Mouse (Mus musculus): ENCODE measurements at regions not wholly inside any gene's neighbourhood (a gene's known extent, or its start where the extent isn't known, plus 50 kb on each side); places are given as distances from the start of the nearest gene placed in this dataset.
"Not testable (repeated sequence)": the region's sequence is repeated elsewhere in the genome, so short reads cannot be mapped to it uniquely, and the experiment has no call there.

GRCm38 (mm10) chr4:143055371-143055770 lies 157.4 kb downstream of the Prdm2 start:
- ATAC-seq = no peak
- no peaks in the 10 kb centered on the region for H3K4me1 ChIP-seq (ENCODE audit: control insufficient read depth, insufficient read depth, low read length)
- no peak overlapping the region for H3K4me3 ChIP-seq (ENCODE audit: low read depth, low read length)
- DNase-seq (ENCODE audit: low spot score) = no peak
- H3K27me3 ChIP-seq (replicated peaks; ENCODE audit: control insufficient read depth, insufficient read depth, low read length) = no peaks in the 10 kb centered on the region
- H3K9me3 ChIP-seq (replicated peaks; ENCODE audit: control insufficient read depth, low read length) = no peaks in the 10 kb centered on the region
- no peak overlapping the region for H3K4me2 ChIP-seq (ENCODE audit: low read length)
- H3K27ac ChIP-seq (ENCODE audit: low read depth, low read length) = no peak overlapping the region
- 79% methylated on average over 7 of the region's 7 CpGs for WGBS
- H3K9ac ChIP-seq (ENCODE audit: low read length) = no peak overlapping the region
- H3K36me3 ChIP-seq (ENCODE audit: control insufficient read depth, insufficient read depth, low read length) = no peaks in the 10 kb centered on the region

GRCm38 (mm10) chr4:143053029-143053428 lies 159.8 kb downstream of the Prdm2 start:
- WGBS = 66% methylated on average over 5 of the region's 5 CpGs
- H3K9me3 ChIP-seq (replicated peaks; ENCODE audit: control insufficient read depth, low read length) = no peaks in the 10 kb centered on the region
- H3K27me3 ChIP-seq (replicated peaks; ENCODE audit: control insufficient read depth, insufficient read depth, low read length) = no peaks in the 10 kb centered on the region
- no peak overlapping the region for H3K27ac ChIP-seq (ENCODE audit: low read depth, low read length)
- no peak overlapping the region for H3K9ac ChIP-seq (ENCODE audit: low read length)
- no peak for ATAC-seq
- no peaks in the 10 kb centered on the region for H3K36me3 ChIP-seq (ENCODE audit: control insufficient read depth, insufficient read depth, low read length)
- H3K4me3 ChIP-seq (ENCODE audit: low read depth, low read length) = no peak overlapping the region
- DNase-seq (ENCODE audit: low spot score) = no peak
- H3K4me2 ChIP-seq (ENCODE audit: low read length) = no peak overlapping the region
- no peaks in the 10 kb centered on the region for H3K4me1 ChIP-seq (ENCODE audit: control insufficient read depth, insufficient read depth, low read length)

GRCm38 (mm10) chr4:143051205-143051604 lies 161.6 kb downstream of the Prdm2 start:
- Histone ChIP-seq H3K4me1 (ENCODE audit: control insufficient read depth, insufficient read depth, low read length) (no peaks in the 10 kb centered on the region), H3K27ac (ENCODE audit: low read depth, low read length) (no peak overlapping the region), H3K36me3 (ENCODE audit: control insufficient read depth, insufficient read depth, low read length) (no peaks in the 10 kb centered on the region), H3K4me3 (ENCODE audit: low read depth, low read length) (no peak overlapping the region), H3K9me3 (replicated peaks; ENCODE audit: control insufficient read depth, low read length) (no peaks in the 10 kb centered on the region), H3K27me3 (replicated peaks; ENCODE audit: control insufficient read depth, insufficient read depth, low read length) (no peaks in the 10 kb centered on the region), H3K4me2 (ENCODE audit: low read length) (no peak overlapping the region), H3K9ac (ENCODE audit: low read length) (no peak overlapping the region)
- 87% methylated on average over 1 of the region's 1 CpGs for WGBS
- DNase-seq (ENCODE audit: low spot score) (no peak), ATAC-seq (no peak)

- DNase-seq (ENCODE audit: low spot score) (no peak), ATAC-seq (no peak)
- Histone ChIP-seq H3K9me3 (replicated peaks; ENCODE audit: control insufficient read depth, low read length) (no peaks in the 10 kb centered on the region), H3K36me3 (ENCODE audit: control insufficient read depth, insufficient read depth, low read length) (no peaks in the 10 kb centered on the region), H3K4me1 (ENCODE audit: control insufficient read depth, insufficient read depth, low read length) (no peaks in the 10 kb centered on the region), H3K4me2 (ENCODE audit: low read length) (no peak overlapping the region), H3K27ac (ENCODE audit: low read depth, low read length) (no peak overlapping the region), H3K4me3 (ENCODE audit: low read depth, low read length) (no peak overlapping the region), H3K27me3 (replicated peaks; ENCODE audit: control insufficient read depth, insufficient read depth, low read length) (no peaks in the 10 kb centered on the region), H3K9ac (ENCODE audit: low read length) (no peak overlapping the region)
- 52% methylated on average over 7 of the region's 7 CpGs for WGBS
Observed at GRCm38 (mm10) chr4:143045245-143045644, 167.6 kb downstream of the Prdm2 start.

GRCm38 (mm10) chr4:143042806-143043205 lies 170.0 kb downstream of the Prdm2 start:
- Histone ChIP-seq H3K4me3 (ENCODE audit: low read depth, low read length) (no peak overlapping the region), H3K36me3 (ENCODE audit: control insufficient read depth, insufficient read depth, low read length) (no peaks in the 10 kb centered on the region), H3K27ac (ENCODE audit: low read depth, low read length) (no peak overlapping the region), H3K4me1 (ENCODE audit: control insufficient read depth, insufficient read depth, low read length) (no peaks in the 10 kb centered on the region), H3K27me3 (replicated peaks; ENCODE audit: control insufficient read depth, insufficient read depth, low read length) (no peaks in the 10 kb centered on the region), H3K9ac (ENCODE audit: low read length) (no peak overlapping the region), H3K9me3 (replicated peaks; ENCODE audit: control insufficient read depth, low read length) (no peaks in the 10 kb centered on the region), H3K4me2 (ENCODE audit: low read length) (no peak overlapping the region)
- ATAC-seq (no peak), DNase-seq (ENCODE audit: low spot score) (peak; percentile 62)
- 22% methylated on average over 6 of the region's 6 CpGs for WGBS

- no peak overlapping the region for H3K4me3 ChIP-seq (ENCODE audit: low read depth, low read length)
- H3K9me3 ChIP-seq (replicated peaks; ENCODE audit: control insufficient read depth, low read length) = no peaks in the 10 kb centered on the region
- H3K9ac ChIP-seq (ENCODE audit: low read length) = no peak overlapping the region
- no peaks in the 10 kb centered on the region for H3K4me1 ChIP-seq (ENCODE audit: control insufficient read depth, insufficient read depth, low read length)
- H3K27me3 ChIP-seq (replicated peaks; ENCODE audit: control insufficient read depth, insufficient read depth, low read length) = no peaks in the 10 kb centered on the region
- no peak overlapping the region for H3K27ac ChIP-seq (ENCODE audit: low read depth, low read length)
- H3K4me2 ChIP-seq (ENCODE audit: low read length) = no peak overlapping the region
- WGBS = 90% methylated on average over 9 of the region's 9 CpGs
- no peak for ATAC-seq
- DNase-seq (ENCODE audit: low spot score) = no peak
- no peaks in the 10 kb centered on the region for H3K36me3 ChIP-seq (ENCODE audit: control insufficient read depth, insufficient read depth, low read length)
Observed at GRCm38 (mm10) chr4:143038626-143039025, 174.2 kb downstream of the Prdm2 start.

- H3K9ac ChIP-seq (ENCODE audit: low read length) = no peak overlapping the region
- WGBS = 35% methylated on average over 4 of the region's 4 CpGs
- H3K9me3 ChIP-seq (replicated peaks; ENCODE audit: control insufficient read depth, low read length) = no peaks in the 10 kb centered on the region
- no peaks in the 10 kb centered on the region for H3K36me3 ChIP-seq (ENCODE audit: control insufficient read depth, insufficient read depth, low read length)
- no peak overlapping the region for H3K27ac ChIP-seq (ENCODE audit: low read depth, low read length)
- no peak overlapping the region for H3K4me2 ChIP-seq (ENCODE audit: low read length)
- no peak overlapping the region for H3K4me3 ChIP-seq (ENCODE audit: low read depth, low read length)
- H3K4me1 ChIP-seq (ENCODE audit: control insufficient read depth, insufficient read depth, low read length) = no peaks in the 10 kb centered on the region
- ATAC-seq (no peak), DNase-seq (ENCODE audit: low spot score) (no peak)
- H3K27me3 ChIP-seq (replicated peaks; ENCODE audit: control insufficient read depth, insufficient read depth, low read length) = no peaks in the 10 kb centered on the region
Observed at GRCm38 (mm10) chr4:143036704-143037103, 176.1 kb downstream of the Prdm2 start.

- H3K9me3 ChIP-seq (replicated peaks; ENCODE audit: control insufficient read depth, low read length); H3K36me3 ChIP-seq (ENCODE audit: control insufficient read depth, insufficient read depth, low read length); H3K27me3 ChIP-seq (replicated peaks; ENCODE audit: control insufficient read depth, insufficient read depth, low read length); H3K4me3 ChIP-seq (ENCODE audit: low read depth, low read length); H3K4me2 ChIP-seq (ENCODE audit: low read length); H3K9ac ChIP-seq (ENCODE audit: low read length); H3K27ac ChIP-seq (ENCODE audit: low read depth, low read length); ATAC-seq; H3K4me1 ChIP-seq (ENCODE audit: control insufficient read depth, insufficient read depth, low read length); DNase-seq (ENCODE audit: low spot score): not testable (repeated sequence)
- WGBS = 68% methylated on average over 2 of the region's 2 CpGs
Observed at GRCm38 (mm10) chr4:143035089-143035488, 177.7 kb downstream of the Prdm2 start.

GRCm38 (mm10) chr4:143034324-143034723 lies 178.5 kb downstream of the Prdm2 start:
- WGBS = 78% methylated on average over 2 of the region's 2 CpGs
- H3K27ac ChIP-seq (ENCODE audit: low read depth, low read length); H3K9ac ChIP-seq (ENCODE audit: low read length); H3K4me1 ChIP-seq (ENCODE audit: control insufficient read depth, insufficient read depth, low read length); H3K27me3 ChIP-seq (replicated peaks; ENCODE audit: control insufficient read depth, insufficient read depth, low read length); H3K9me3 ChIP-seq (replicated peaks; ENCODE audit: control insufficient read depth, low read length); ATAC-seq; H3K4me2 ChIP-seq (ENCODE audit: low read length); H3K36me3 ChIP-seq (ENCODE audit: control insufficient read depth, insufficient read depth, low read length); H3K4me3 ChIP-seq (ENCODE audit: low read depth, low read length); DNase-seq (ENCODE audit: low spot score): not testable (repeated sequence)

Data from forebrain, embryonic 14.5 days (tissue).